Mouse (Mus musculus) embryonic fibroblast, embryonic 13.5 days (primary cell): ENCODE data around the gene Gm21985. TPM values are rescaled to one million over a fixed set of nuclear protein-coding genes. Genes with fewer than 3 reads are reported as not detected.
A peak's percentile ranks its signal among the peaks of the same experiment; 100 is the strongest.

Experiments used
- H3K27ac ChIP-seq: 2 replicates; pipeline ENCODE4 v1.5.1; 2012; ENCODE audit warnings: low read length, control low read depth, inconsistent platforms; ENCODE audit not compliant: insufficient read depth
- H3K4me1 ChIP-seq: 2 replicates; pipeline ENCODE4 v1.6.1; 2011; ENCODE audit warnings: low read length; ENCODE audit not compliant: control insufficient read depth, insufficient read depth
- H3K4me3 ChIP-seq: 2 replicates; pipeline ENCODE4 v1.5.1; 2011; ENCODE audit warnings: mild to moderate bottlenecking, control low read depth, low read length; ENCODE audit not compliant: insufficient read depth
- CTCF ChIP-seq: IDR thresholded peaks from 2 replicates; pipeline ENCODE4 v1.5.1; 2011; ENCODE audit warnings: mild to moderate bottlenecking, control low read depth, low read length, moderate library complexity, borderline replicate concordance; ENCODE audit not compliant: insufficient read depth
- POLR2A ChIP-seq: IDR thresholded peaks from 2 replicates; pipeline ENCODE4 v1.6.1; 2011; ENCODE audit warnings: low read depth, mild to moderate bottlenecking, control low read depth, low read length, moderate library complexity
- polyA plus RNA-seq: library from polyadenylated mRNA; stranded (reverse); fragments of >200 nt; gene quantifications from 2 replicates; pipeline ENCODE4 v1.2.4, GENCODE M21; 2011; ENCODE audit warnings: low read depth; ENCODE audit not compliant: missing spikeins, insufficient read length

Gene Gm21985
- polyA plus RNA-seq, 1 experiment = not detected

- Histone ChIP-seq H3K4me3 (no peak overlapping the region), H3K27ac (no peak overlapping the region), H3K4me1 (no peaks in the 10 kb centered on the region)
- no peak for TF ChIP-seq CTCF
- no peak for TF ChIP-seq POLR2A
These were observed 24.3 kb upstream of the Gm21985 start for GRCm38 (mm10) chr2:112241787-112242186.

GRCm38 (mm10) chr2:112245307-112245706 lies 20.8 kb upstream of the Gm21985 start:
- TF ChIP-seq CTCF (no peak), POLR2A (no peak)
- no peaks in the 10 kb centered on the region for H3K4me1 ChIP-seq
- H3K4me3 ChIP-seq = no peak overlapping the region
- no peak overlapping the region for H3K27ac ChIP-seq

GRCm38 (mm10) chr2:112246193-112246592 lies 19.9 kb upstream of the Gm21985 start:
- TF ChIP-seq CTCF = no peak
- no peak for TF ChIP-seq POLR2A
- Histone ChIP-seq H3K4me3 (no peak overlapping the region), H3K4me1 (no peaks in the 10 kb centered on the region), H3K27ac (no peak overlapping the region)

- Histone ChIP-seq H3K4me1 (no peaks in the 10 kb centered on the region), H3K27ac (no peak overlapping the region), H3K4me3 (no peak overlapping the region)
- TF ChIP-seq CTCF = no peak
- TF ChIP-seq POLR2A = no peak
These were observed 18.8 kb upstream of the Gm21985 start for GRCm38 (mm10) chr2:112247323-112247722.

GRCm38 (mm10) chr2:112249780-112250453 lies 16.2 kb upstream of the Gm21985 start:
- Histone ChIP-seq H3K27ac (no peak overlapping the region), H3K4me1 (no peaks in the 10 kb centered on the region), H3K4me3 (no peak overlapping the region)
- TF ChIP-seq POLR2A = no peak
- no peak for TF ChIP-seq CTCF

GRCm38 (mm10) chr2:112254675-112255515 lies 11.2 kb upstream of the Gm21985 start:
- Histone ChIP-seq H3K4me1 (no peaks in the 10 kb centered on the region), H3K4me3 (no peak overlapping the region)
- TF ChIP-seq POLR2A (no peak), CTCF (no peak)

GRCm38 (mm10) chr2:112259241-112259962 lies 6.7 kb upstream of the Gm21985 start, which contains the start of gene Nutm1:
Nutm1 (minus strand) TSS chr2:112259291.
- TF ChIP-seq POLR2A (no peak), CTCF (peak; percentile 12; the same call in 1 of the 2 replicates)
- Histone ChIP-seq H3K27ac (no peak within 1 kb of the TSS), H3K4me1 (0 out of 2 replicates have a peak, but pooled peaks cover 3% of the 10 kb centered on the region), H3K4me3 (no peak within 1 kb of the TSS)

More at GRCm38 (mm10) chr2:112254675-112255515, 11.2 kb upstream of the Gm21985 start:
- H3K27ac ChIP-seq = no peak overlapping the region

- H3K4me3 ChIP-seq = peak within 1 kb of the TSS; percentile 69
- H3K4me1 ChIP-seq = 0 out of 2 replicates have a peak, but pooled peaks cover 3% of the 10 kb centered on the region
- H3K27ac ChIP-seq = peak within 1 kb of the TSS; percentile 59
- TF ChIP-seq CTCF (peak; percentile 30; the same call in 1 of the 2 replicates), POLR2A (peak; percentile 99)
These were observed 4.1 kb upstream of the Gm21985 start, which contains the start of gene Nop10 for GRCm38 (mm10) chr2:112261748-112262653. Nop10 (plus strand) TSS chr2:112261926.
